Mouse (Mus musculus): Measurements from ENCODE around the gene Ssbp4. TPM values are rescaled to one million over a fixed set of nuclear protein-coding genes. Genes with fewer than 3 reads are reported as not detected.

The Ssbp4 gene
- polyA plus RNA-seq, 1 experiment from 2014 or later = 68.4 TPM

DNA sequence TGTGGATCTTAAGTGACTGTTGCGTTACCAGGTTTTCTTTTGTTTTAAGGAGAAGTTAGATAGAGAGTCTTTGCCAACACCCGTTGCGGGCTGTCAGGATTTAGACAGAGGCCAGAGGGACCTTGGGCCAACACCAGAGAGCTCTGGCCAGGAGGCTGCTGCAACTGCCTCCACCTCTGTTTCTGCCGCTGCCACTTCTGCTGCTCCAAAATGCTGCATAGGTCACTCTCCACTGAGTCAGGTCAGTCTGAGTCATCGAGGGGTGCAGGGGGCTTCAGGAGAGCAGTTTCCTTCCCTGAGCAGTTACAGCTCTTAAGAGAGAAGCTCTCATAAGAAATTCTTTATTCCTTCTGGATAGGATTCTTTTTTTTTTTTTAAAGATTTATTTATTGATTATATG, 18.4 kb upstream of the Ssbp4 start:
- WGBS = 83% methylated on average over 5 of the region's 5 CpGs
- H3K4me3 ChIP-seq (ENCODE audit: low read length) = no peak overlapping the region
- no peak for ATAC-seq (replicated peaks; ENCODE audit: extremely low read depth, insufficient read depth, low FRiP score)
- no peak overlapping the region for H3K27ac ChIP-seq (ENCODE audit: low read length)
- H3K9me3 ChIP-seq (replicated peaks; ENCODE audit: control insufficient read depth, low read length) = no peaks in the 10 kb centered on the region
- H3K27me3 ChIP-seq (ENCODE audit: control insufficient read depth, insufficient read depth, low read length) = peaks cover 2% of the 10 kb centered on the region; the same call in 1 of the 2 replicates
- H3K9ac ChIP-seq (ENCODE audit: low read length) = no peak overlapping the region
- no peaks in the 10 kb centered on the region for H3K36me3 ChIP-seq (ENCODE audit: control insufficient read depth, insufficient read depth)
- H3K4me2 ChIP-seq (ENCODE audit: low read depth, low read length) = no peak overlapping the region
- peaks cover 13% of the 10 kb centered on the region for H3K4me1 ChIP-seq (ENCODE audit: control insufficient read depth, insufficient read depth, low read length)

DNA sequence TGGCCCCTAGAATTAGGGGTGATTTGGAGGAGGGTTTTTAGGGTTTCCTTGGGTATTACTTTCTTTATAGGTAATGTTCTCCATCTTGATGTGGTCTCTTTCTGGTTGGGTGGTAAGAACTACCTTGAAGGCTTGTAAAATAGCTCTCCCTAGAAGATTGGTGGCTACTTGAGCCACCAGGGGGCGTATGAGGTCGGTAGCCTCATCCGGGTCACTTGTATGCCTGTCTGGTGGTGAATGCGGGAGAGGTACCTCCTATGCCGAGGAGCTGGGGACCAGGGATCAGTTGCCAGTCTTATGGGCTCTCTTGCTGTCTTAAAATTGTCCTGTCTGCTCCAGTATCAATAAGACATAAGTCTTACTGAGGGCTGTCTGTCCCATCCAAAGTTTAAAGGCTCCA, 16.4 kb upstream of the Ssbp4 start:
- Histone ChIP-seq H3K4me2 (ENCODE audit: low read depth, low read length) (no peak overlapping the region), H3K4me1 (ENCODE audit: control insufficient read depth, insufficient read depth, low read length) (0 out of 2 replicates have a peak, but pooled peaks cover 3% of the 10 kb centered on the region), H3K4me3 (ENCODE audit: low read length) (no peak overlapping the region), H3K36me3 (ENCODE audit: control insufficient read depth, insufficient read depth) (no peaks in the 10 kb centered on the region), H3K9ac (ENCODE audit: low read length) (peak overlapping the region; percentile 43; the same call in 1 of the 2 replicates), H3K27ac (ENCODE audit: low read length) (no peak overlapping the region), H3K27me3 (ENCODE audit: control insufficient read depth, insufficient read depth, low read length) (peaks cover 10% of the 10 kb centered on the region), H3K9me3 (replicated peaks; ENCODE audit: control insufficient read depth, low read length) (no peaks in the 10 kb centered on the region)
- WGBS = 25% methylated on average over 5 of the region's 5 CpGs
- ATAC-seq (replicated peaks; ENCODE audit: extremely low read depth, insufficient read depth, low FRiP score) = no peak

DNA sequence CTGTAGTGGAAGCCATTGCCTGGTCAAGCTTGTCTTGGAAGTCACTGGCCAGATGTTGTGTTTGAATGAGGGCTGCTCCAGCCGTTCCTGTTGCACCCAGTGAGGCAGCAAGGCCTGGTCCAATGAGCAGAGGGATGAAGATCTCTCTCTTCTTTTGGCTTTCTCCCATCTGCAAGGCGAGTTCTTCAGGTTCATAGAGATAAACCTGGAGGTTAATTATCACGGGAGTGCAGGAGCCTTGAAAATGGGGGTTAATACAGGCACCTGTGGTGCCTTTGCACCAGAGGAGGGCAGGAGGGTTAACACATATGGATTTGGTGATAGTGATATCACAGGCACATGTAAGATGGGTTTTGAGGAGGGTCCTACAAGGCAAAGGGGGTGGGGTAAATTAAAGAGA, 13.5 kb upstream of the Ssbp4 start:
- no peak overlapping the region for H3K4me3 ChIP-seq (ENCODE audit: low read length)
- peaks cover 10% of the 10 kb centered on the region for H3K27me3 ChIP-seq (ENCODE audit: control insufficient read depth, insufficient read depth, low read length)
- H3K36me3 ChIP-seq (ENCODE audit: control insufficient read depth, insufficient read depth) = no peaks in the 10 kb centered on the region
- no peak overlapping the region for H3K4me2 ChIP-seq (ENCODE audit: low read depth, low read length)
- no peaks in the 10 kb centered on the region for H3K9me3 ChIP-seq (replicated peaks; ENCODE audit: control insufficient read depth, low read length)
- H3K4me1 ChIP-seq (ENCODE audit: control insufficient read depth, insufficient read depth, low read length) = no peaks in the 10 kb centered on the region
- H3K9ac ChIP-seq (ENCODE audit: low read length) = no peak overlapping the region
- WGBS = 46% methylated on average over 3 of the region's 3 CpGs
- H3K27ac ChIP-seq (ENCODE audit: low read length) = no peak overlapping the region
- no peak for ATAC-seq (replicated peaks; ENCODE audit: extremely low read depth, insufficient read depth, low FRiP score)

DNA sequence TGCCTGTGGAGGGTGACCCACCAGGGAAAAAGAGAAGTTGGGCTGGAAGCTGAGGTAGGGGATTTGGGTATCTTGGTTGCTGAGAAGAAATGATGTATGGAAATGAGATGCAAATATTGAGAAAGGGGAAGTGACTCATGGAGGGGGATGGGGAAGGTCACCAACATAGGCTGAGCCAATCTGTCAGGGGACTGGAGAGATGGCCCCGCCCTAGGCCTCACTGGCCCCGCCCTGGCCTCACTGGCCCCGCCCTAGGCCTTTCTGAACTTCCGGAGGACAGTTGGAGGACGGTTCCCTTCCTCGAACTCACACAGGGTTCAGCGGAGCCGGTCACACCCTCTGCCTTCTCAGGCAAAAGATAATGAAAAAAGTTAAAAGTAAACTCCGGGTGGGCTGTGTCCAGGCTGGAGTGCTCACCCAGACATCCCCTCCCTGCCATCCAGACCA, 10.2 kb upstream of the Ssbp4 start:
- H3K27me3 ChIP-seq (ENCODE audit: control insufficient read depth, insufficient read depth, low read length) = peaks cover 10% of the 10 kb centered on the region
- no peak overlapping the region for H3K9ac ChIP-seq (ENCODE audit: low read length)
- 33% methylated on average over 9 of the region's 9 CpGs for WGBS
- ATAC-seq (replicated peaks; ENCODE audit: extremely low read depth, insufficient read depth, low FRiP score) = peak; percentile 71
- H3K4me2 ChIP-seq (ENCODE audit: low read depth, low read length) = no peak overlapping the region
- no peak overlapping the region for H3K4me3 ChIP-seq (ENCODE audit: low read length)
- no peak overlapping the region for H3K27ac ChIP-seq (ENCODE audit: low read length)
- no peaks in the 10 kb centered on the region for H3K36me3 ChIP-seq (ENCODE audit: control insufficient read depth, insufficient read depth)
- H3K4me1 ChIP-seq (ENCODE audit: control insufficient read depth, insufficient read depth, low read length) = no peaks in the 10 kb centered on the region
- no peaks in the 10 kb centered on the region for H3K9me3 ChIP-seq (replicated peaks; ENCODE audit: control insufficient read depth, low read length)

DNA sequence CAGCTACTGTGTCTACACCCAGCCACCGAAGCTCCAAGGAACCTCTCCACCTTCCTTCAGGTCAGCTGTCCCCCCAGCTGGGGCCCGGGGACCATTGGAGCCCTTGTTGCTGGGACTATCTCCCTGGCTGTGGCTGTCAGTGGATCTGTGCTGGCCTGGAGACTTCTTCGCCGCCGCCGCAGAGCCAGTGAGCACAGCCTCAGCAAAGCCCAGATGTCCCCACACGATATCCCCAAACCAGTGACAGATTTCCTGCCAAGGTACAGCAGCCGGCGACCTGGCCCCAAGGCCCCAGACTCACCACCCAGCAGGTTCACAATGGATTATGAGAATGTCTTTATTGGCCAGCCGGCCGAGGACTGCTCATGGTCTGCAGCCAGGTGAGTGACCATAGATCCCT, 9.3 kb upstream of the Ssbp4 start:
- ATAC-seq (replicated peaks; ENCODE audit: extremely low read depth, insufficient read depth, low FRiP score) = no peak
- H3K27me3 ChIP-seq (ENCODE audit: control insufficient read depth, insufficient read depth, low read length) = peaks cover 10% of the 10 kb centered on the region
- no peaks in the 10 kb centered on the region for H3K9me3 ChIP-seq (replicated peaks; ENCODE audit: control insufficient read depth, low read length)
- no peak overlapping the region for H3K4me2 ChIP-seq (ENCODE audit: low read depth, low read length)
- no peaks in the 10 kb centered on the region for H3K4me1 ChIP-seq (ENCODE audit: control insufficient read depth, insufficient read depth, low read length)
- no peak overlapping the region for H3K27ac ChIP-seq (ENCODE audit: low read length)
- WGBS = 83% methylated on average over 11 of the region's 11 CpGs
- H3K9ac ChIP-seq (ENCODE audit: low read length) = no peak overlapping the region
- no peaks in the 10 kb centered on the region for H3K36me3 ChIP-seq (ENCODE audit: control insufficient read depth, insufficient read depth)
- H3K4me3 ChIP-seq (ENCODE audit: low read length) = no peak overlapping the region

DNA sequence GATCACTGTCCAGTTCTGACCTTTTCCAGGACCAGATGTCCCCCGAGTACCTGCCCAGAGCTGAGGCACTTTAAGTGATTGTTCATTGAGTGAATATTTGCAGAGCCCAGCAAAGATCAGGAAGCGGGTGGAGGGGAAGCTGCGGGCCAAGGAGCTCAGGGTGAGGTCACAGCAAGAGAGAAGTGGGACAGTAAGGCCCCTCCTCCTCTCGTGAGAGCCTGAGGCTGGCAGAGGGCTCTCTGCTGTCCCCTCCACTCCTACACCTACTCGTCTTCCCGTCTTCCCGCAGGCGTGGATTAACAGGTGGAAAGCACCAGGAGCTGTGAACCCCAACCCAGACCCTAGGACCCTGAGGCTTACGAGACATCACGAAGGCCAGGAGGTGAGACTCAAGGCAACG, 8.0 kb upstream of the Ssbp4 start:
- no peak for ATAC-seq (replicated peaks; ENCODE audit: extremely low read depth, insufficient read depth, low FRiP score)
- 45% methylated on average over 11 of the region's 11 CpGs for WGBS
- no peaks in the 10 kb centered on the region for H3K36me3 ChIP-seq (ENCODE audit: control insufficient read depth, insufficient read depth)
- no peaks in the 10 kb centered on the region for H3K9me3 ChIP-seq (replicated peaks; ENCODE audit: control insufficient read depth, low read length)
- H3K4me3 ChIP-seq (ENCODE audit: low read length) = no peak overlapping the region
- H3K4me1 ChIP-seq (ENCODE audit: control insufficient read depth, insufficient read depth, low read length) = 0 out of 2 replicates have a peak, but pooled peaks cover 2% of the 10 kb centered on the region
- H3K27me3 ChIP-seq (ENCODE audit: control insufficient read depth, insufficient read depth, low read length) = peaks cover 7% of the 10 kb centered on the region
- no peak overlapping the region for H3K27ac ChIP-seq (ENCODE audit: low read length)
- H3K4me2 ChIP-seq (ENCODE audit: low read depth, low read length) = no peak overlapping the region
- H3K9ac ChIP-seq (ENCODE audit: low read length) = no peak overlapping the region

DNA sequence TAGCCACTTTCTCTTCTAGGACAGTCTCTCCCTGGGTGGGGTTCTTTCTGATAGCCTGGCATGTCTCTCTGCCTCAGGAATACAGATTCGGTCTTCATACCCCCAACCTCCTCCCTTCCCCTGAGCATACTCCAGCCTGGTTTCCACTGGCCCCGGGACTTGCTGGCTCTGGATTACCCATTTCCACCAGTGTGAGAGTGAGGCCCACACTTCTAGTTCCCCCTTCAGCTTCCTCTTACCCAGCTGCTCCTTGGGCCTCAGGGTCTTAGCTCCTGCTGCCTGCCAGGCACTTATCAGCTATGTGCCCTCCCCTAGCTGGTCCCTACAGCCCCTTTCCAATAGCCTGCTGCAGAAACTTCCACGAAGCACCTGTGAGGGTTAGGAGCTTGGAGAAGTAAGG, 7.2 kb upstream of the Ssbp4 start, which contains the start of gene Lrrc25:
Lrrc25 (plus strand) TSS at position 262 of the 400 bp plus-strand sequence.
- no peaks in the 10 kb centered on the region for H3K9me3 ChIP-seq (replicated peaks; ENCODE audit: control insufficient read depth, low read length)
- ATAC-seq (replicated peaks; ENCODE audit: extremely low read depth, insufficient read depth, low FRiP score) = no peak
- no peak within 1 kb of the TSS for H3K27ac ChIP-seq (ENCODE audit: low read length)
- peaks cover 7% of the 10 kb centered on the region; the same call in 1 of the 2 replicates for H3K4me1 ChIP-seq (ENCODE audit: control insufficient read depth, insufficient read depth, low read length)
- H3K36me3 ChIP-seq (ENCODE audit: control insufficient read depth, insufficient read depth) = no peaks in the 10 kb centered on the region
- peaks cover 5% of the 10 kb centered on the region; the same call in 1 of the 2 replicates for H3K27me3 ChIP-seq (ENCODE audit: control insufficient read depth, insufficient read depth, low read length)
- no peak within 1 kb of the TSS for H3K4me2 ChIP-seq (ENCODE audit: low read depth, low read length)
- no peak within 1 kb of the TSS for H3K4me3 ChIP-seq (ENCODE audit: low read length)
- H3K9ac ChIP-seq (ENCODE audit: low read length) = no peak within 1 kb of the TSS
- WGBS = 69% methylated on average over 3 of the region's 3 CpGs

DNA sequence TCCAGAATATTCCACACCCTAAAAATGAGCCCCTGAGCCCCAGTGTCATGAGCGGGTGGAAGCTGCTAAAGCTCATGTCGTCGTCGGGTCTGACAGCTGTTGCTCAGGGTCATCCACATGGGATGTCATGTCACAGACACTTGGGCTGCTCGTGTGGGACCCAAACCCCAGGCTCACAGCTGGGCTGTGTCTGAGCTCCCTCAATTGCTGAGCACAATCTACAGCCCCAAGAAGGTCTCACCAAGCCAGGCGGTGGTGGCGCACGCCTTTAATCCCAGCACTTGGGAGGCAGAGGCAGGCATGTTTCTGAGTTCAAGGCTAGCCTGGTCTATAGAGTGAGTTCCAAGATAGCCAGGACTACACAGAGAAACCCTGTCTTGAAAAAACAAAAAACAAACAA, 6.6 kb upstream of the Ssbp4 start:
- WGBS = 74% methylated on average over 8 of the region's 8 CpGs
- Histone ChIP-seq H3K27ac (ENCODE audit: low read length) (no peak overlapping the region), H3K36me3 (ENCODE audit: control insufficient read depth, insufficient read depth) (no peaks in the 10 kb centered on the region), H3K4me3 (ENCODE audit: low read length) (no peak overlapping the region), H3K9me3 (replicated peaks; ENCODE audit: control insufficient read depth, low read length) (no peaks in the 10 kb centered on the region), H3K27me3 (ENCODE audit: control insufficient read depth, insufficient read depth, low read length) (peaks cover 1% of the 10 kb centered on the region; the same call in 1 of the 2 replicates), H3K4me1 (ENCODE audit: control insufficient read depth, insufficient read depth, low read length) (peaks cover 10% of the 10 kb centered on the region), H3K9ac (ENCODE audit: low read length) (no peak overlapping the region), H3K4me2 (ENCODE audit: low read depth, low read length) (no peak overlapping the region)
- ATAC-seq (replicated peaks; ENCODE audit: extremely low read depth, insufficient read depth, low FRiP score) = no peak

DNA sequence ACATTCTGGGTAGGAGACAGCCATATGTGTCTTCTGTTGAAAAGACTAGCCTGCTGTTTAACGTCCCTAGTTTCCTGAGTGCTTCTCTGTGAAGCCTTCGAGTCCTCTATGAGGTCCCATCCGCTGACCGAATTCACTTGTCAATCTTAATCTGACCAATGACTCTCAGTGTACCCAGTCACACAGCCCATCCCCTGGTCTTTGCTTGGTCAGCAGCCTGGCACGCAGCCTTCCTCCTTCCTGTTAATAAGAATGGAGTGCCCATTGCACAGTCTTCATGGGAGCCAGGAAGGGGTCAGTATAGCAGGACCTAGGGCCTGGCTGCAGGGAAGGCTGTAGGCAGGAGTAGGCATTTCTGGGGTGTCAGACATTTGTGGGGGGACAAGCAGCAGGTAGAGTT, 5.8 kb upstream of the Ssbp4 start:
- H3K9me3 ChIP-seq (replicated peaks; ENCODE audit: control insufficient read depth, low read length) = no peaks in the 10 kb centered on the region
- H3K4me3 ChIP-seq (ENCODE audit: low read length) = no peak overlapping the region
- no peaks in the 10 kb centered on the region for H3K27me3 ChIP-seq (ENCODE audit: control insufficient read depth, insufficient read depth, low read length)
- no peak overlapping the region for H3K9ac ChIP-seq (ENCODE audit: low read length)
- 66% methylated on average over 5 of the region's 5 CpGs for WGBS
- H3K4me1 ChIP-seq (ENCODE audit: control insufficient read depth, insufficient read depth, low read length) = peaks cover 11% of the 10 kb centered on the region
- H3K27ac ChIP-seq (ENCODE audit: low read length) = no peak overlapping the region
- no peak for ATAC-seq (replicated peaks; ENCODE audit: extremely low read depth, insufficient read depth, low FRiP score)
- no peak overlapping the region for H3K4me2 ChIP-seq (ENCODE audit: low read depth, low read length)
- H3K36me3 ChIP-seq (ENCODE audit: control insufficient read depth, insufficient read depth) = no peaks in the 10 kb centered on the region
